Mouse (Mus musculus): ENCODE results near the gene Phf21a. TPM values are rescaled to one million over a fixed set of nuclear protein-coding genes. Genes with fewer than 3 reads are reported as not detected.
A peak's percentile ranks its signal among the peaks of the same experiment; 100 is the strongest.

The Phf21a gene
- polyA plus RNA-seq, 1 experiment from 2014 or later: 12.7 TPM

GRCm38 (mm10) chr2:92185766-92186450 lies 93.0 kb downstream of the Phf21a start:
- Histone ChIP-seq H3K36me3 (ENCODE audit: control insufficient read depth, insufficient read depth, low read length) (no peaks in the 10 kb centered on the region), H3K9ac (ENCODE audit: low read depth, low read length) (peak overlapping the region; percentile 88), H3K27me3 (replicated peaks; ENCODE audit: control insufficient read depth, insufficient read depth, low read length) (no peaks in the 10 kb centered on the region), H3K9me3 (ENCODE audit: control insufficient read depth, low read length) (no peaks in the 10 kb centered on the region), H3K4me3 (ENCODE audit: low read depth, low read length) (peak overlapping the region; percentile 85), H3K4me2 (peak overlapping the region; percentile 96), H3K4me1 (replicated peaks; ENCODE audit: control insufficient read depth, insufficient read depth, low read length) (peaks cover 6% of the 10 kb centered on the region), H3K27ac (ENCODE audit: low read depth, low read length) (peak overlapping the region; percentile 98)
- ATAC-seq (replicated peaks; ENCODE audit: low FRiP score): no peak
- DNase-seq (ENCODE audit: low spot score): no peak
- WGBS: 25% methylated on average over 11 of the region's 11 CpGs

GRCm38 (mm10) chr2:92187061-92187460 lies 94.1 kb downstream of the Phf21a start:
- no peak overlapping the region for H3K9ac ChIP-seq (ENCODE audit: low read depth, low read length)
- WGBS: 66% methylated on average over 6 of the region's 6 CpGs
- peaks cover 9% of the 10 kb centered on the region for H3K4me1 ChIP-seq (replicated peaks; ENCODE audit: control insufficient read depth, insufficient read depth, low read length)
- DNase-seq (ENCODE audit: low spot score): no peak
- no peak for ATAC-seq (replicated peaks; ENCODE audit: low FRiP score)
- H3K36me3 ChIP-seq (ENCODE audit: control insufficient read depth, insufficient read depth, low read length): no peaks in the 10 kb centered on the region
- H3K4me2 ChIP-seq: peak overlapping the region; percentile 30
- no peak overlapping the region for H3K4me3 ChIP-seq (ENCODE audit: low read depth, low read length)
- no peaks in the 10 kb centered on the region for H3K9me3 ChIP-seq (ENCODE audit: control insufficient read depth, low read length)
- no peaks in the 10 kb centered on the region for H3K27me3 ChIP-seq (replicated peaks; ENCODE audit: control insufficient read depth, insufficient read depth, low read length)
- H3K27ac ChIP-seq (ENCODE audit: low read depth, low read length): no peak overlapping the region

- DNase-seq (ENCODE audit: low spot score) (no peak), ATAC-seq (replicated peaks; ENCODE audit: low FRiP score) (no peak)
- Histone ChIP-seq H3K4me2 (no peak overlapping the region; the same call in 1 of the 2 replicates), H3K36me3 (ENCODE audit: control insufficient read depth, insufficient read depth, low read length) (no peaks in the 10 kb centered on the region), H3K27me3 (replicated peaks; ENCODE audit: control insufficient read depth, insufficient read depth, low read length) (no peaks in the 10 kb centered on the region), H3K4me1 (replicated peaks; ENCODE audit: control insufficient read depth, insufficient read depth, low read length) (peaks cover 9% of the 10 kb centered on the region), H3K27ac (ENCODE audit: low read depth, low read length) (no peak overlapping the region), H3K9ac (ENCODE audit: low read depth, low read length) (no peak overlapping the region), H3K9me3 (ENCODE audit: control insufficient read depth, low read length) (no peaks in the 10 kb centered on the region), H3K4me3 (ENCODE audit: low read depth, low read length) (no peak overlapping the region)
- WGBS: 74% methylated on average over 3 of the region's 3 CpGs
These were observed 95.8 kb downstream of the Phf21a start for GRCm38 (mm10) chr2:92188744-92189143.

- Histone ChIP-seq H3K27me3 (replicated peaks; ENCODE audit: control insufficient read depth, insufficient read depth, low read length) (no peaks in the 10 kb centered on the region), H3K9me3 (ENCODE audit: control insufficient read depth, low read length) (no peaks in the 10 kb centered on the region), H3K9ac (ENCODE audit: low read depth, low read length) (no peak overlapping the region), H3K36me3 (ENCODE audit: control insufficient read depth, insufficient read depth, low read length) (no peaks in the 10 kb centered on the region), H3K4me3 (ENCODE audit: low read depth, low read length) (no peak overlapping the region), H3K27ac (ENCODE audit: low read depth, low read length) (no peak overlapping the region), H3K4me1 (replicated peaks; ENCODE audit: control insufficient read depth, insufficient read depth, low read length) (peaks cover 9% of the 10 kb centered on the region), H3K4me2 (no peak overlapping the region)
- ATAC-seq (replicated peaks; ENCODE audit: low FRiP score) (no peak), DNase-seq (ENCODE audit: low spot score) (no peak)
- WGBS: 48% methylated on average over 5 of the region's 5 CpGs
These were observed 98.0 kb downstream of the Phf21a start for GRCm38 (mm10) chr2:92190960-92191359.

- no peaks in the 10 kb centered on the region for H3K9me3 ChIP-seq (ENCODE audit: control insufficient read depth, low read length)
These were observed 99.1 kb downstream of the Phf21a start for GRCm38 (mm10) chr2:92191826-92192581.

GRCm38 (mm10) chr2:92198126-92198525 lies 105.2 kb downstream of the Phf21a start:
- ATAC-seq (replicated peaks; ENCODE audit: low FRiP score): no peak
- WGBS: 66% methylated on average over 6 of the region's 6 CpGs
- Histone ChIP-seq H3K4me2 (no peak overlapping the region), H3K9ac (ENCODE audit: low read depth, low read length) (no peak overlapping the region), H3K4me1 (replicated peaks; ENCODE audit: control insufficient read depth, insufficient read depth, low read length) (peaks cover 2% of the 10 kb centered on the region; the same call in 1 of the 2 replicates), H3K4me3 (ENCODE audit: low read depth, low read length) (no peak overlapping the region), H3K27me3 (replicated peaks; ENCODE audit: control insufficient read depth, insufficient read depth, low read length) (no peaks in the 10 kb centered on the region), H3K9me3 (ENCODE audit: control insufficient read depth, low read length) (no peaks in the 10 kb centered on the region), H3K27ac (ENCODE audit: low read depth, low read length) (no peak overlapping the region), H3K36me3 (ENCODE audit: control insufficient read depth, insufficient read depth, low read length) (no peaks in the 10 kb centered on the region)
- no peak for DNase-seq (ENCODE audit: low spot score)

More at GRCm38 (mm10) chr2:92191826-92192581, 99.1 kb downstream of the Phf21a start:
- H3K9ac ChIP-seq (ENCODE audit: low read depth, low read length): no peak overlapping the region
- WGBS: 70% methylated on average over 5 of the region's 5 CpGs
- H3K4me1 ChIP-seq (replicated peaks; ENCODE audit: control insufficient read depth, insufficient read depth, low read length): peaks cover 9% of the 10 kb centered on the region
- H3K4me3 ChIP-seq (ENCODE audit: low read depth, low read length): no peak overlapping the region
- H3K36me3 ChIP-seq (ENCODE audit: control insufficient read depth, insufficient read depth, low read length): no peaks in the 10 kb centered on the region
- no peak for DNase-seq (ENCODE audit: low spot score)
- H3K4me2 ChIP-seq: no peak overlapping the region
- ATAC-seq (replicated peaks; ENCODE audit: low FRiP score): peak; percentile 57; the same call in 1 of the 2 replicates
- no peaks in the 10 kb centered on the region for H3K27me3 ChIP-seq (replicated peaks; ENCODE audit: control insufficient read depth, insufficient read depth, low read length)
- H3K27ac ChIP-seq (ENCODE audit: low read depth, low read length): no peak overlapping the region

- DNase-seq (ENCODE audit: low spot score) (no peak), ATAC-seq (replicated peaks; ENCODE audit: low FRiP score) (no peak)
- Histone ChIP-seq H3K36me3 (ENCODE audit: control insufficient read depth, insufficient read depth, low read length) (no peaks in the 10 kb centered on the region), H3K9me3 (ENCODE audit: control insufficient read depth, low read length) (no peaks in the 10 kb centered on the region), H3K27ac (ENCODE audit: low read depth, low read length) (no peak overlapping the region), H3K9ac (ENCODE audit: low read depth, low read length) (no peak overlapping the region), H3K4me1 (replicated peaks; ENCODE audit: control insufficient read depth, insufficient read depth, low read length) (peaks cover 2% of the 10 kb centered on the region; the same call in 1 of the 2 replicates), H3K27me3 (replicated peaks; ENCODE audit: control insufficient read depth, insufficient read depth, low read length) (no peaks in the 10 kb centered on the region), H3K4me3 (ENCODE audit: low read depth, low read length) (no peak overlapping the region), H3K4me2 (no peak overlapping the region)
- 91% methylated on average over 7 of the region's 7 CpGs for WGBS
These were observed 105.8 kb downstream of the Phf21a start for GRCm38 (mm10) chr2:92198747-92199146.

- Histone ChIP-seq H3K9me3 (ENCODE audit: control insufficient read depth, low read length) (no peaks in the 10 kb centered on the region), H3K9ac (ENCODE audit: low read depth, low read length) (no peak overlapping the region), H3K4me3 (ENCODE audit: low read depth, low read length) (no peak overlapping the region), H3K27ac (ENCODE audit: low read depth, low read length) (no peak overlapping the region), H3K4me1 (replicated peaks; ENCODE audit: control insufficient read depth, insufficient read depth, low read length) (peaks cover 2% of the 10 kb centered on the region; the same call in 1 of the 2 replicates), H3K4me2 (no peak overlapping the region), H3K27me3 (replicated peaks; ENCODE audit: control insufficient read depth, insufficient read depth, low read length) (no peaks in the 10 kb centered on the region), H3K36me3 (ENCODE audit: control insufficient read depth, insufficient read depth, low read length) (no peaks in the 10 kb centered on the region)
- 73% methylated on average over 10 of the region's 10 CpGs for WGBS
- ATAC-seq (replicated peaks; ENCODE audit: low FRiP score) (no peak), DNase-seq (ENCODE audit: low spot score) (no peak)
These were observed 106.8 kb downstream of the Phf21a start for GRCm38 (mm10) chr2:92199562-92200286.
